Mouse (Mus musculus) bone marrow, adult 2 months (tissue): ENCODE data around the gene Ptrh1.

Experiments used
- CTCF ChIP-seq: fragments of 200-500 bp; IDR thresholded peaks from 2 replicates; pipeline ENCODE4 v1.5.1; 2011; ENCODE audit warnings: low read length, control low read depth; ENCODE audit not compliant: control insufficient read depth, insufficient read depth
- POLR2A ChIP-seq: fragments of 200-500 bp; IDR thresholded peaks from 2 replicates; pipeline ENCODE4 v1.6.1; 2011; ENCODE audit warnings: low read depth, mild to moderate bottlenecking, control low read depth, low read length, borderline replicate concordance; ENCODE audit not compliant: control insufficient read depth

DNA sequence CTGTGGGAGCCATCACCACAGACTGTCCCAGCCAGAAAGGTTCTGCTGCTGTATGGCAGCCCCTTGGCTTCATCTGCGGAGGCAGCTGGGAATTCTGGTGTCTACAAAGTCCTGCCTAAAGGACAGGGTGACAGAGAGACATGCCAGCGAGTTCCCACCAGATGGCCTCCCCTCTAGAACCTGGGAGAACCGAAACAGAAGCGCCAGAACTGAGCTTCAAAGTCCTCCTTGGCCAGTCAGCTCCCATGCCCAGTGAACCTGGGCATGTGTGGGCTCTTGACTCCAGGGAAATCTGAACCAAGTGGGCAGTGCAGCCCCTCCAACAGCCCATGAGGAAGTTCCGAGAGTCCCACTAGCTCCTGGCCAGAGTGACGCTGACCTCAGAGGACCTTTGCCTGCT, 47.1 kb downstream of the Ptrh1 start:
- TF ChIP-seq CTCF (no peak), POLR2A (no peak)
